Mouse (Mus musculus): ENCODE data around the gene Il1rl2.

The Il1rl2 gene

DNA sequence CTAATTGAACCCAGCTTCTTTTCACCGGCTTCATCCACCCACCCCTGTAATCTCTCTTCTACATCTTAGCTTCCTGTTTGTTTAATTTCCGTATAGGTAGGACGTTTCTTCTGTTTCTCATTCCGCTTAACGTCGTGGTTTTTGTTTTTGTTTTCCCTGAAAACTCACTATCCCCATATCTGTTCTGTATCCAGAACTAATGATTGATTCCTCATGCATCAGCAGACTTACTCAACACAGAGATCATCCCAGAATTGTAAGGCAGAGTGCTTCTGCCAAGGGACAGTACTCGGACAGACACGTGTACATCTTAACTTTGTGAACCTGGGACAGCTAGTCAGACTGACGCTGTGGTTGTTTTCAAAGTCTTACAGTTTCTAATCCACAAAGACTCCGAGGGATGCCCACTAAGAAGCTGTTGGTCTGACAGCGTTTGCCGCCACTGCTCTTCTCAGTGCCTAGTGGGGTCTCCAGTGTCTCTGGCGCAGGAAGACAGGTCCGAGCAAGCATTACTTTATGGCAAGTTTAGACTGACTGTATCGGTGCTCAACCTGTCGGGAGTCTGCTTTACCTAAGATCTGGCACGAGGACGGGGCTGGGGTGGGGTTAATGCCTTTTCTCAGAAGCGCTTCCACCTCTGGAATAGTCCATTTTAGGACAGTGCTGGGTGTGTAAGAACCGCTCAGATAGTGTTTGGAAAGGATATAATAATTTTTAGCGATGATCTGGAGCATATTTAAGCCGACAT, 719 bp downstream of the Il1rl2 start:
- peak; percentile 9 to 20 for DNase-seq (ENCODE audit: low read depth in 2 of 2, low spot score in 2 of 2)

DNA sequence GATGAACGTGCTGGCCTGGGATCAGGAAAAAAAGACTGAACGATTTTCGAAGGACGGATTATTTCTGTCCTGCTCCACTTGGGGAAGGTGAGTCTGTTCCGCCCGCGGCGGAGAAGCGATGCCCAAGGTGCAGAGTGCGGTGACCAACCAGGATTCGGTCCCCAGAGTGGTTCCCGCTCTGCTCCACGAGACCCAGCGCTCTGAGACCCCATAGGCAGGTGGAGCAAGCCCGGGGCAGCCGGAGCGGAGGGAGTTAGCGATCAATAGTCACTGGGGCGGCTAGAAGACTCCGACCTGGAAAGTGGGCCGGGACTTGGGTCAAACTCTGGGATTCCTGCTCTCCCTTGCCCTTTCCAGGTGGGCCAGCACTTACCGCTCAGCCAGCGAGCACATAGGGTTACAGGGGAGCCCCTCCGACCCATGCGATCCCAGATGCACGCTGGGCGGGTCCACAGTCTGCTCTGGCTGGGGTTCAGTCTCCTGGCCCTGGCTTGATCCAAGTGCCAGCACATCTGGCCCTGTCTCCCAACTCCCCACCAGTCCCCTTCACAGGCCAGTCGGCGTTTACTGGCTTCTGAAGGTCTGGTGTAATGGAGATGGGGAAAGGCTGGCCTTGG, 1.4 kb downstream of the Il1rl2 start:
- DNase-seq (ENCODE audit: low read depth in 2 of 2, low spot score in 2 of 2): no peak

DNA sequence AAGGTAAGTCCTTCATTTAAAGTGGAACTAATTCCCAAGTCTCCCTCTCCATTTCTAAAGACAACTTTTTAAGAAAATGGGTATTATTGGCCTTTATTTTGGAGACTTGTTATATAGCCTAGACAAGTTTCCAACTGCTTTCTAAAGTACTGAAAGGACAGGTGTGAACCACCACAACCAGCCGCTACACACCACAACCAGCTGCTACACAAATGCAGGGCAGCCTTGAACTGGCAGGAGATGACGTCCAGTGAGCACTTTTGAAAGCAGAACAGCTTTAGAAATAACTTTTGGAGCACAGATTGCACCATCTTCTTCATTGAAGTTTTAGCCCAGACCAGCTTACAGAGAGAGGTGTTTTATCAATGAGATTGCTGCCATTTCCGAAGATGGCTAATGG, 3.2 kb downstream of the Il1rl2 start:
- no peak for DNase-seq (ENCODE audit: low read depth in 2 of 2, low spot score in 2 of 2)

- no peak for DNase-seq (ENCODE audit: low read depth in 2 of 2, low spot score in 2 of 2)
Observed at GRCm38 (mm10) chr1:40329526-40329925, 5.1 kb downstream of the Il1rl2 start.

GRCm38 (mm10) chr1:40330181-40330580, 5.8 kb downstream of the Il1rl2 start:
- DNase-seq (ENCODE audit: low read depth in 2 of 2, low spot score in 2 of 2): no peak

DNA sequence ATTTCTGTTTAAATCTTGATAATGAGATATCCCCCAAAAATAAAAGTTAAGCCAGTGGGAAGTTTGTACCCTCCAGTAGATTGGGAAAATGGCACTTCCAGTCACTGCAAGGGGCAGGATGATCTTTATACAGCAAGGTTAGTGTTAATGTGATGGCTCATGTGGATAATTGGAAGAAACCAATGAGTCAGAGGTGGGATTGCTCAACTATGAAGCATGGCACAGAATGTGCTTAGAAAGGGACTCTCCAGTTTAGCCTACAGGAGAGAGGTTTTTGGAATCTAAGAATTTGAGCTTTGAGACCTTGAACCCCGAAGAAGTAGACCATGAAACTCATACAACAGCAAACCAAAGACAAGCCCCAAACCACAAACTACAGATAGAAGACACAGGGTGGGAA, 14.9 kb downstream of the Il1rl2 start:
- DNase-seq (ENCODE audit: low read depth in 2 of 2, low spot score in 2 of 2): no peak

DNA sequence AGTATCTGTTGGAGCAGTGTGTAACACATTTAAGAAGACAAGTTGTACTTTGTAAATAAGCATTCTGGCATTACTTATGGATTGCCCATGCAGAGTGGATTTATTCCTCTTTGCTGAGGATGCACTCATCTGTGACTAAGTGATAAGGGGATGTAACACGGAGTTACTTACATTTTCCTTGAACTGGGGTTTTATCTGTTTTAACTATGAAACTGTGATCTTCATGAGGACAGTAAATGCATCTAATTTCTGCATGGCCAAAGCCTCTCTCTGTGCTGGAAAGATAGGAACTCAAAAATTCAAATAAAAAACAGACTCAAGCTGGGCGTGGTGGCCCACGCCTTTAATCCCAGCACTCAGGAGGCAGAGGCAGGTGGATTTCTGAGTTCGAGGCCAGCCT, 15.7 kb downstream of the Il1rl2 start:
- no peak for DNase-seq (ENCODE audit: low read depth in 2 of 2, low spot score in 2 of 2)

DNA sequence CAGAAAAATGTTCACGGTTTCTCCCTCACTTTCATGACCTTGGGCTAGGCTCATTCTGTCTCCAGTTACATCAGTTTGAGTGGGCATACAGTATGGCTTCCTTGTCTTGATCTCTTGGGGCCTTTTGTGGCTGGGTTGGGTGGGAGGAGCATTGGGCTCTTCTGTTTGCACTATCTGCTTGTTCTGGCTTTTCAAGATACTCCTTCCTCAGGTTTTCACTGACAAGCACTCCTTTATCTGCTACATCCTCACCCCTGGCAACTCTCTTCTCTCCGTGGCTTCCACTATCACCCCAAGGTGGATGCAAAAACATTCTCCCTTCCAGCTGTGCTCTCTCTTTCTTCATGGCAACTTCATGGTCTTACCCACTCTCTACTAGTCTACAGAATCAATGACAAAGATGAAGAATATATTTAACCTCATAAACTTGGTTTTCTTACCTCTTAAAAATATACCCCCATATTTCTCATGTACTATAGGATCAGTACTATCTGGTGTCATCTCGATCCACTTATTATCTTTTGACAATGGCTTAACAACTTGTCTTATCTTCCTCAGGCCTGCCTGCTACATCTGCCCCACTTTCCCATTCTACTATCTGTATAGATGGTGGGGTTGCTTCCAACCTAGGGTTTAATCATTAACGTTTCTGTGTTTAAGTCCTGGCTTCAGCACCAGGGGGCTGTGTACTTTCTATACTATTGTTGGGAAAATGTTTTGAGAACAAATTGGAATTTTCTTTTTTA, 27.9 kb downstream of the Il1rl2 start:
- no peak for DNase-seq (ENCODE audit: low read depth in 2 of 2, low spot score in 2 of 2)

DNA sequence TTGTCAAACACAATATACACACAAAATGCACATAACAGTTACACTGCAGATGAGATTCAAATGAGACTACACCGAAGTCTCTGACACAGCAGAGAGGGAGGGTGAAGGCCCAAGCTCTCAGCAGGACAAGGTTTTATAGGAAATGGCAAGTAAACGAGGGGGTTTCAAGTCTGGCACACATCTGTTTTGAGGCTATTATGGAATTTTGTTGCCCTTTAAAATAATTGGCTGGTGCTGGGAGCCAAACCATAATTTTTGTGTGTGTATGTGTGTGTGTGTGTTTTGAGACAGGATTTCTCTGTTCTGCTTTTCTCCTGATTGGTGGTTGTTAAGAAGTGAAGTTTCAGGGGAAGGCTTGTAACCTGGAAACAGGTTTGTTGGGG, 28.5 kb downstream of the Il1rl2 start:
- no peak for DNase-seq (ENCODE audit: low read depth in 2 of 2, low spot score in 2 of 2)

- no peak for DNase-seq (ENCODE audit: low read depth in 2 of 2, low spot score in 2 of 2)
Observed at GRCm38 (mm10) chr1:40354665-40355064, 30.3 kb downstream of the Il1rl2 start.

DNA sequence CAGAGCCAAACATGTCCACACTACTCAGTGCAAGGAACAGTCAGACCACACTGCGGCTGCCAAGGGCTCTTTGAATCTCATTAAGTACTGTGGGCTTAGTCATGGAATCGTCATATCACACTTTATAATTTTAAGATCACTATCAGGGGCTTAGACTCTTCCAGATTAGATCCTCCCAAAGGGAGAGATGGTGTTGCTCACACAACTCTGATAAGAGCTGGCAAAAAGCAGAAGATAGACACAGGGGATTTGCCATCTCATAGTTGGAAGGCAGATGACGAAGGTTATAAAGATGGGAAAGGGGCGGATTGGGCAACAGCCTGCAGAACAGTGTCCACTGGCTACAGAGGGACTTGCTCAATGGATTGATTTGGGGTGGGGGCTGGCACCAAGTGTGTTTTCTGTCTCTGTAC, 31.0 kb downstream of the Il1rl2 start:
- DNase-seq (ENCODE audit: low read depth in 2 of 2, low spot score in 2 of 2): no peak

DNA sequence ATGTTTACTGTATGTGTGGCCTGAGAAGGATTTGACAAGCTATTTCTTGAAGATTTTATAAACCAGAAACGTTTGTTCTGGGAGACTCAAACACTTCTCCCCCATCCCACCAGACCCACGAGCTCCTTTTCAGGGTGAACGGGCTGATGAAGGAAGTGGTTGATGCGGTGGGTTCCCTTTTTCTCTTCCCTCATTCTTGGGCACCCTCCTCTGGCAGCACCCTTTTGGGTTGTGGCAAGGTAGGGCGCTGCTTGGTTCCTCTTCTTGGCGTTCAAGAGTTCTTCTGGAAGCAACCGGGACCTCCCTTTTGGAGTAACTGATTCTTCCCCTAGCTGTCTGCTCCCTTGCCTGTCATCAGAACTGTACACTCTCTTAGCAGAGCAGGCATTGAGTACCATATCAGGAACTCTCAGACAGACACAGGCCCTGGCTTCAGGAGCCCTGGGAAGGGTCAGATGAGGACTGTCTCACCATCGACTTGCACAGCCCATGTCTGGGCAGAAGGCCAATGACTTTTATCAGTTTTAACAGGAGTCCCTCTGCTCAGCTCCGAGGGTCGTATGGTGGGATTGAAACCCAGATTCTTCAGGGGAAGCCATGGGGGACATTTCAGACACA, 31.6 kb downstream of the Il1rl2 start:
- no peak for DNase-seq (ENCODE audit: low read depth in 2 of 2, low spot score in 2 of 2)

DNA sequence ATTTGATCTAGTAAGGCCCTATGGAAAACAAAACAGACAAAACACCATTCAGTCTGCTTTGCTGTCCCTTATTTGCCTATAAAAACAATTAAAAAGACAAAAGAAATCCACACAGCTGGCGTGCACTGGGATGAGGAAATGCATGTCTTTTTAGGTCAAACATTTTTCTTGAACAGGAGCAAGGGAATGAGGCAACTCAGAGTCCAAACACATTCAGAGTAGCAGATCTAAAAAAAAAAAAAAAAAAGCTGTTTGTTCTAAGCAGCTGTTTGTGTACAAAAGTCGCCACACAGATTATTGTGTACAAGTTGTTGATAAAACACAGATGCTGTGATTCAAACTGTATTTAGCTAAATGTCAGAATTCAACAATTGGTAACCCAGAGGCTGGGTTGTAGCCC, 33.5 kb downstream of the Il1rl2 start:
- no peak for DNase-seq (ENCODE audit: low read depth in 2 of 2, low spot score in 2 of 2)

- no peak for DNase-seq (ENCODE audit: low read depth in 2 of 2, low spot score in 2 of 2)
Observed at GRCm38 (mm10) chr1:40358351-40358750, 33.9 kb downstream of the Il1rl2 start.

DNA sequence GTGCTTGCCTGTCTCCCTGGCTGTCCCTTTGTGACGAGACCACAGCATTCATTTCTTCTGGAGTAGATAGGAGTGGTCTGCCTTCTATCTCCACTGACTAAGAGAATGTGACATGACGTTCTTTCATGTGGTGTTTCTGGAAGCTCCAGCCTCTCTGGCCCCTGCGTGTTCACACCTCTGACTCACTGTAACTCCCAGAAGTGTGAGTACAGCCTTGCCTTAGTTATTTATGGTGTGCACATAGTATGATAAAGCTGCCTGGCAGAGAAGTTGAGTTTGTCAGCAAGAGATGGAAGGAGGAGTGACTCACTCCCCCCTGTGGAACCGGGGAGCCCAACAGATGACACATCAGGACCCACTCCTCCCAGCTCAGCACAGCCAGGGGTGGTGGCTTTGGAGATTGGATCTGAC, 34.4 kb downstream of the Il1rl2 start:
- no peak for DNase-seq (ENCODE audit: low read depth in 2 of 2, low spot score in 2 of 2)

GRCm38 (mm10) chr1:40359731-40360130, 35.3 kb downstream of the Il1rl2 start:
- DNase-seq (ENCODE audit: low read depth in 2 of 2, low spot score in 2 of 2): no peak

DNA sequence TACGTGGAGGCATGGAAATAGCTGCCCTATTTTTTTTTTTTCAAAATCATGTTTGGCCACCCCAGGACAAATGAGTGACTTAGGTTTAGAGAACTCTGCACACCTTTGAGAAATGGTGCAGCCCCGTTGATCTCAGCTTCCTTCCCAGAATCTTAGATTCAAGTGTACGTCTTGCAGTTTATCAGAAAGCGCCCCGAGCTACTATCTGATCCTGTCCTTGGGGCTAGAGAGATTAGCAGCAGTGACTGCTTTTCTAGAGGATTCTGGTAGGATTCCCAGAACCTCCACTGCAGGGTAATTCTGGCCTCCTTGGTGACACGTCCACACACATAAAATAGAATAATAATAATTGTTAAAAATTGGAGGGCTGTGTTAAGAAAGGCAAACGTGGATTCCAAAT, 36.6 kb downstream of the Il1rl2 start:
- no peak for DNase-seq (ENCODE audit: low read depth in 2 of 2, low spot score in 2 of 2)

DNA sequence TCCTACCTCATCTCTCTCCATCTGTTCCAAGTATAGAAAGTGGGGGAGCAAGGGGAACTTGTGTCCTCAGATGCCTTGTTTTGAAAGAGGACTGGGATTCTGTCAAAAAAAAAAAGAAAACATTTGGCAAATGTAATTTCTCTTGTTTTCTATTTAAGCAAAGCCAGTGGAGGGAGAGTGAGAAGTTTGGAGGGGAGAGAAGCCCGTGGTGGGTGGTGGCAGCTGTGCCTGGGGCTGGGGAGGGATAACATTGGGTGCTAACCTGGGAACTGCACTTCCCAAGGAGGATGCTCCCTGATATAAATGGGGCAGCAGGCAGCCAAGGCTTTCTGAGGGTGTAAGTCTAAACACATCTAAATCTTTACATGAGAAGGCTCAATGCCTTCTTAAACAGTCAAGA, 37.2 kb downstream of the Il1rl2 start:
- DNase-seq (ENCODE audit: low read depth in 2 of 2, low spot score in 2 of 2): no peak

GRCm38 (mm10) chr1:40362784-40363183, 38.4 kb downstream of the Il1rl2 start:
- no peak for DNase-seq (ENCODE audit: low read depth in 2 of 2, low spot score in 2 of 2)

- DNase-seq (ENCODE audit: low read depth in 2 of 2, low spot score in 2 of 2): no peak
Observed at GRCm38 (mm10) chr1:40372951-40373350, 48.5 kb downstream of the Il1rl2 start.

- no peak for DNase-seq (ENCODE audit: low read depth in 2 of 2, low spot score in 2 of 2)
Observed at GRCm38 (mm10) chr1:40375148-40375547, 50.7 kb downstream of the Il1rl2 start.

GRCm38 (mm10) chr1:40376745-40377144, 52.3 kb downstream of the Il1rl2 start:
- DNase-seq (ENCODE audit: low read depth in 2 of 2, low spot score in 2 of 2): no peak

Data from CD8-positive naive resting alpha-beta T cell, adult 2 months (primary cell).